In genomic region chr13:46438960-46439359, GRCm38 (mm10) we compare ENCODE assay signal across 25 mouse cellular contexts. TPM values are rescaled to one million over a fixed set of nuclear protein-coding genes. Genes with fewer than 3 reads are reported as not detected.
"Had no signal": no experiment of that assay in that cellular context is flagged by ENCODE, and none has a peak within 500 bp of the region (broad histone marks: within the 10 kb centered on the region; RNA-seq: fewer than 3 reads in every experiment).

No protein-coding gene starts in this region.

- H3K27me3 ChIP-seq: limb, embryonic 12.5 days; limb, embryonic 15.5 days; midbrain, embryonic 13.5 days; neural tube, embryonic 13.5 days had no signal

- H3K27ac ChIP-seq: left cerebral cortex, adult 2 months; limb, embryonic 12.5 days; limb, embryonic 15.5 days; liver, embryonic 14.5 days; macrophage; midbrain, embryonic 10.5 days; midbrain, embryonic 13.5 days; neural tube, embryonic 13.5 days; stomach, postnatal 0 days had no signal

- ATAC-seq: liver, postnatal 0 days; lung, postnatal 0 days; midbrain, embryonic 13.5 days; midbrain, embryonic 16.5 days had no signal

- H3K9me3 ChIP-seq: limb, embryonic 15.5 days; midbrain, embryonic 10.5 days; midbrain, embryonic 13.5 days; neural tube, embryonic 13.5 days had no signal

- H3K4me1 ChIP-seq: limb, embryonic 12.5 days; limb, embryonic 15.5 days; megakaryocyte, embryonic 14.5 days had no signal

- DNase-seq: kidney, adult 9 months; kidney, postnatal 14 days; kidney, postnatal 4 days; layer of hippocampus, postnatal 36 days; left cerebral cortex, postnatal 4 days; liver, postnatal 0 days; right cerebral cortex, postnatal 4 days; thymus, postnatal 25 days had no signal

- H3K4me3 ChIP-seq: left cerebral cortex, adult 2 months; limb, embryonic 12.5 days; limb, embryonic 15.5 days; megakaryocyte, embryonic 14.5 days; midbrain, embryonic 10.5 days; midbrain, embryonic 13.5 days; myocyte; neural tube, embryonic 13.5 days had no signal

- H3K36me3 ChIP-seq: limb, embryonic 12.5 days; limb, embryonic 15.5 days; midbrain, embryonic 10.5 days; midbrain, embryonic 13.5 days; neural tube, embryonic 13.5 days had no signal

- H3K9ac ChIP-seq: limb, embryonic 12.5 days; limb, embryonic 15.5 days; liver, embryonic 14.5 days; liver, postnatal 0 days; lung, embryonic 14.5 days; midbrain, embryonic 13.5 days; neural tube, embryonic 13.5 days had no signal

- H3K4me2 ChIP-seq: limb, embryonic 12.5 days; limb, embryonic 15.5 days; liver, embryonic 11.5 days; lung, embryonic 14.5 days; midbrain, embryonic 13.5 days; neural tube, embryonic 13.5 days had no signal

RNA-seq across cellular contexts. Expression of gene Rbm24, which starts 20.7 kb away (rescaled TPM):
- total RNA-seq: monocyte, adult 5-6 weeks; neutrophil, adult 5-6 weeks had no signal
- polyA plus RNA-seq: macrophage had no signal
